Mouse (Mus musculus) spleen, embryonic (tissue): ENCODE measurements around the gene Kifc3.

Experiments used
- CTCF ChIA-PET: fragments of 350-600 bp; sonication (Branson Sonifier 250); formaldehyde crosslinking; loops from one replicate; lab custom pipeline; 2022; lab: Charles Lee

Kifc3 gene

GRCm38 (mm10) chr8:95080381-95081341 is 122.0 kb downstream of the Kifc3 start, which contains the start of gene Katnb1:
TSS of gene Katnb1 (plus strand) at chr8:95081186.
- CTCF ChIA-PET = interaction anchor here (0.6 kb wide), 1 partner anchor 166 kb away, joined by 4 read pairs; no protein-coding TSS in a partner anchor

DNA sequence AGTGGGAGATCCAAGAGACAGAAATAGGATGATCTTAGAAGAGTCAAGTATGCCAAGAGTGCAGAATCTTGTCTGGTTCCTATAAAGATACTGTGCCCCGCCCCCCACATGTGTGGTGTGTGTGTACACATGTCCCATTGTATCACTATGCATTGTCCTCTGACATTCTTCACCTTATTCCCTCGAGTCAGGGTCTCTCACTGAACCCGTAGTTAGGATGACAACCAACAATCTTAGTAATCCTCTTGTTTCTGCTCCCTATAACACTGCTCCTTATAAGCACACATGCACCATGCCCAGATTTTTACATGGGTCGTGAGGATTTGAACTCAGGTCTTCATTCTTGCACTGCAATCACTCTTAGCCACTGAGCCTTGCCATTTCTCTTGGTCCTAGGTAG is 123.3 kb downstream of the Kifc3 start:
- CTCF ChIA-PET = interaction anchor here (0.6 kb wide), 1 partner anchor 204 kb away, joined by 3 read pairs; no protein-coding TSS in a partner anchor

- CTCF ChIA-PET = interaction anchor here (0.6 kb wide), 1 partner anchor 21 kb away, joined by 4 read pairs; no protein-coding TSS in a partner anchor
Observed at GRCm38 (mm10) chr8:95078055-95078454, 124.6 kb downstream of the Kifc3 start.

- CTCF ChIA-PET = no interaction called here
Observed at GRCm38 (mm10) chr8:95076151-95076550, 126.5 kb downstream of the Kifc3 start.

- CTCF ChIA-PET = no interaction called here
Observed at GRCm38 (mm10) chr8:95075504-95075903, 127.1 kb downstream of the Kifc3 start.

DNA sequence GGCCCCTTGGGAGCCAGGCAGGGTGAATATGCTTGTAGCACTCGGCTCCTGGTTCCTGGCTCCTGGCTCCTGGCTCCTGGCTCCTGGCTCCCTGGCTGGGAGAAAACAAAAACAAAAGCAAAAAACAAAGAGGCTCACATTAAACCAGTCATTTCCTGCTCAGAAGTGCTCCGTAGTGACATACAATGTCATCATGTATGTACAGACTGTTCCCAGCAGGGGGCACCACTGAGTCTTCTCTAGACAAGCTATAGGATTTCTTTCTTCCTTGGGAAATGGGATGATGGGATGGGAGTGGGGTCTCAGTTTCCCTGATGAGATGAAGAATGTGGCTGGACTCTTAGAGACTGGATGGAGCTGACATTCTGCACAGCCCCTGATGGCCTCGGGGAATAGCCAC is 135.0 kb downstream of the Kifc3 start:
- CTCF ChIA-PET = no interaction called here

DNA sequence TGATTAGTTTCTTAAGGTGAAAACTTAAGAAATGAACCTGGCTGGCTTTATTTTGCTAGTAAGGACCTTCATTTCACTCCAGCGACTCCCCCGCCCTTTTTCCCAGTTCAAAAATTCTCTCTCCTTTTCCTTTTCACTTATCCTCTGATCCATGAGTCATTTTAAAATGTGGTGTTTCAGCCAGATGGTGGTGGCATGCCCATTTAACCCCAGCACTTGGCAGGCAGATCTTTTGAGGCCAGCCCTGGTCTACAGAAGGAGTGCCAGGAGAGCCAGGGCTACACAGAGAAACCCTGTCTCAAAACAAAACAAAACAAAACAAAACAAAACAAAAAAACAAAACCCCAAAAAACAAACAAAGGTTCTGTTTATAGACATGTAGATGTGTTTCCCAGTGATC is 138.1 kb downstream of the Kifc3 start:
- CTCF ChIA-PET = no interaction called here

GRCm38 (mm10) chr8:95059812-95060533 is 142.6 kb downstream of the Kifc3 start:
- CTCF ChIA-PET = no interaction called here

DNA sequence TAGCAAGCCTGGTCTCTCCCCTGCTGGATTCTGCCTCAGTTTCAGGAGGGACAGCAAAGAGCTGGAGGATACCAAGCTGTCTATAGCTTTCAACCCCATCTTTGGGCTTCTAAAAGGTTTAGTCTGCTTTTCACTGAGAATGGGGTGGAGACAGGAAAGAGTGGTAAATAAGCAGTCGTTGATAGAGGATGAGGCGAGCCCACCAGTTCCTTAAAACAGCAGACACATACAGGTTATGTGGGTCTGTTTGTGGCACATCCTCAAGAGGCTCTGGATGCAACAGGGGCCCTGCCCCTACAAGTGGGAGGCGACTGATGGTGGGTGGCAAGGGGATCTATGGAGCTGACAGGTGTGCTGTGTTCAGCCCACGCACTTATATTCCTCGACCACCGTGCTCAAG is 144.0 kb downstream of the Kifc3 start:
- CTCF ChIA-PET = no interaction called here

- CTCF ChIA-PET = no interaction called here
Observed at GRCm38 (mm10) chr8:95056414-95056813, 146.2 kb downstream of the Kifc3 start.

GRCm38 (mm10) chr8:95054927-95055510 is 147.6 kb downstream of the Kifc3 start, which contains the start of gene Drc7:
TSS of gene Drc7 (plus strand) at chr8:95055103.
- CTCF ChIA-PET = interaction anchor here (0.7 kb wide), 1 partner anchor 270 kb away, joined by 3 read pairs; no protein-coding TSS in a partner anchor

GRCm38 (mm10) chr8:95054438-95054837 is 148.2 kb downstream of the Kifc3 start:
- CTCF ChIA-PET = interaction anchor here (0.7 kb wide), 1 partner anchor 270 kb away, joined by 3 read pairs; no protein-coding TSS in a partner anchor
